Mouse (Mus musculus) macrophage (primary cell): ENCODE results near the gene Rdh16. TPM values are rescaled to one million over a fixed set of nuclear protein-coding genes. Genes with fewer than 3 reads are reported as not detected.

Experiments used
- polyA plus RNA-seq: library from polyadenylated mRNA; stranded (reverse); fragments of 250-400 nt; gene quantifications from 3 replicates; pipeline ENCODE4 v1.2.4, GENCODE M21; 2018; ENCODE audit warnings: inconsistent platforms

Gene Rdh16
- polyA plus RNA-seq, 1 experiment from 2014 or later, result not detected

Other genes with a start within 250 kb of the Rdh16 start
- gene Lrp1, start 180.0 kb upstream of the Rdh16 start, polyA plus RNA-seq, result 315 to 785 TPM (median 440 TPM) in 3 replicates
- 122 to 141 TPM (median 128 TPM) in 3 replicates for gene Stat6, start 158.2 kb upstream of the Rdh16 start, polyA plus RNA-seq
- gene Nemp1, start 134.3 kb upstream of the Rdh16 start, polyA plus RNA-seq, result 2.7 to 5.4 TPM (median 4.6 TPM) in 3 replicates
- 28.7 to 37.7 TPM (median 31.1 TPM) in 3 replicates for gene Nab2, start 132.6 kb upstream of the Rdh16 start, polyA plus RNA-seq
- gene Myo1a, start 96.0 kb upstream of the Rdh16 start, polyA plus RNA-seq, result 0.11 TPM in 1 of 3 replicates, not detected in the others
- gene Tac2, start 76.7 kb upstream of the Rdh16 start, polyA plus RNA-seq, result not detected in 3 replicates
- 3.1 to 3.8 TPM (median 3.4 TPM) in 3 replicates for gene Zbtb39, start 61.6 kb upstream of the Rdh16 start, polyA plus RNA-seq
- 0.03 TPM in 1 of 3 replicates, not detected in the others for gene Gpr182, start 49.4 kb upstream of the Rdh16 start, polyA plus RNA-seq
- gene Rdh1, start 41.4 kb upstream of the Rdh16 start, polyA plus RNA-seq, result 0.03 TPM in 1 of 3 replicates, not detected in the others
- gene Rdh16f1, start 41.4 kb upstream of the Rdh16 start, polyA plus RNA-seq, result not detected in 3 replicates
- 0.13 to 0.16 TPM in 2 of 3 replicates, not detected in the other for gene Rdh9, start 24.8 kb upstream of the Rdh16 start, polyA plus RNA-seq
- not detected in 3 replicates for gene Rdh19, start 48.8 kb downstream of the Rdh16 start, polyA plus RNA-seq
- not detected in 3 replicates for gene Rdh16f2, start 65.3 kb downstream of the Rdh16 start, polyA plus RNA-seq
- gene Rdh7, start 87.7 kb downstream of the Rdh16 start, polyA plus RNA-seq, result not detected in 3 replicates
- not detected in 3 replicates for gene Sdr9c7, start 97.4 kb downstream of the Rdh16 start, polyA plus RNA-seq
- gene Hsd17b6, start 206.5 kb downstream of the Rdh16 start, polyA plus RNA-seq, result not detected in 3 replicates
- gene Prim1, start 214.0 kb downstream of the Rdh16 start, polyA plus RNA-seq, result 3.5 to 24.5 TPM (median 8.9 TPM) in 3 replicates
- 676 to 712 TPM (median 694 TPM) in 3 replicates for gene Naca, start 234.4 kb downstream of the Rdh16 start, polyA plus RNA-seq